Mouse (Mus musculus): ENCODE measurements around the gene Clip2. TPM values are rescaled to one million over a fixed set of nuclear protein-coding genes. Genes with fewer than 3 reads are reported as not detected.

Clip2 gene
- polyA plus RNA-seq, 1 experiment: 59.1 TPM

- Histone ChIP-seq H3K27ac (ENCODE audit: insufficient read depth, low read length) (no peak overlapping the region), H3K4me1 (ENCODE audit: control insufficient read depth, insufficient read depth, low read length) (no peaks in the 10 kb centered on the region), H3K4me3 (replicated peaks; ENCODE audit: insufficient read depth, low read depth, low read length) (no peak overlapping the region), H3K27me3 (ENCODE audit: control insufficient read depth, insufficient read depth, low read length) (no peaks in the 10 kb centered on the region)
- DNase-seq: no peak
- WGBS: 97% methylated on average over 4 of the region's 4 CpGs
- no peak for TF ChIP-seq CTCF (IDR thresholded peaks at IDR 0.05; ENCODE audit: borderline replicate concordance, insufficient read depth, low read depth, low read length)
- no peak for TF ChIP-seq POLR2A (IDR thresholded peaks at IDR 0.05; ENCODE audit: borderline replicate concordance, insufficient read depth, low read length)
Observed at GRCm38 (mm10) chr5:134492956-134493355, 59.3 kb downstream of the Clip2 start.

- DNase-seq: peak; percentile 69 to 79
- Histone ChIP-seq H3K27me3 (ENCODE audit: control insufficient read depth, insufficient read depth, low read length) (no peaks in the 10 kb centered on the region), H3K4me1 (ENCODE audit: control insufficient read depth, insufficient read depth, low read length) (no peaks in the 10 kb centered on the region), H3K4me3 (replicated peaks; ENCODE audit: insufficient read depth, low read depth, low read length) (no peak overlapping the region), H3K27ac (ENCODE audit: insufficient read depth, low read length) (no peak overlapping the region)
- WGBS: 30% methylated on average over 18 of the region's 18 CpGs
- TF ChIP-seq POLR2A (IDR thresholded peaks at IDR 0.05; ENCODE audit: borderline replicate concordance, insufficient read depth, low read length): no peak
- TF ChIP-seq CTCF (IDR thresholded peaks at IDR 0.05; ENCODE audit: borderline replicate concordance, insufficient read depth, low read depth, low read length): peak; percentile 91
Observed at GRCm38 (mm10) chr5:134491712-134492417, 60.4 kb downstream of the Clip2 start.

DNA sequence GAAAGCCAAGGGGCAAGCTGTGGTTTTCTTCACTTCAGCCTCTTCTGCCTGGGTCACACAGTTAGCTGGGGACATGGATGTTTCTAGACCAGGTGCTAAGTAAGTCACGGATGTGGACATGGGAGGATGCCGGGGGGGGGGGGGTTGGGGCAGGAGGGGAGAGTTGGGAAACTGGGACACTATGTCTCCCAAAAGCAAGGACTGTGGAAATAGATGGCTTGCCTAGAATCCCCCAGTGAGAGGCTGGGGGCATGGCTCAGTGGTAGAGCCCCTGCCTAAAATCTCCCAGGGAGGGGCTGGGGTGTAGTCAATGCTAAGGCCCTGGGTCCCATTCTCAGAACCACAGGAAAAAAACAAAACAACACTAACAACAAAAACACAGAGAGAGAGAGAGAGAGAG, 61.0 kb downstream of the Clip2 start:
- Histone ChIP-seq H3K27me3 (ENCODE audit: control insufficient read depth, insufficient read depth, low read length) (no peaks in the 10 kb centered on the region), H3K4me1 (ENCODE audit: control insufficient read depth, insufficient read depth, low read length) (no peaks in the 10 kb centered on the region), H3K4me3 (replicated peaks; ENCODE audit: insufficient read depth, low read depth, low read length) (no peak overlapping the region), H3K27ac (ENCODE audit: insufficient read depth, low read length) (no peak overlapping the region)
- no peak for DNase-seq
- 77% methylated on average over 2 of the region's 2 CpGs for WGBS
- no peak for TF ChIP-seq CTCF (IDR thresholded peaks at IDR 0.05; ENCODE audit: borderline replicate concordance, insufficient read depth, low read depth, low read length)
- TF ChIP-seq POLR2A (IDR thresholded peaks at IDR 0.05; ENCODE audit: borderline replicate concordance, insufficient read depth, low read length): no peak

GRCm38 (mm10) chr5:134490465-134490864, 61.8 kb downstream of the Clip2 start:
- WGBS: 85% methylated on average over 12 of the region's 12 CpGs
- Histone ChIP-seq H3K4me3 (replicated peaks; ENCODE audit: insufficient read depth, low read depth, low read length) (no peak overlapping the region), H3K27me3 (ENCODE audit: control insufficient read depth, insufficient read depth, low read length) (no peaks in the 10 kb centered on the region), H3K27ac (ENCODE audit: insufficient read depth, low read length) (no peak overlapping the region), H3K4me1 (ENCODE audit: control insufficient read depth, insufficient read depth, low read length) (no peaks in the 10 kb centered on the region)
- DNase-seq: no peak
- TF ChIP-seq CTCF (IDR thresholded peaks at IDR 0.05; ENCODE audit: borderline replicate concordance, insufficient read depth, low read depth, low read length): peak; percentile 49; the same call in 1 of the 2 replicates
- TF ChIP-seq POLR2A (IDR thresholded peaks at IDR 0.05; ENCODE audit: borderline replicate concordance, insufficient read depth, low read length): no peak

GRCm38 (mm10) chr5:134489583-134489982, 62.7 kb downstream of the Clip2 start:
- no peaks in the 10 kb centered on the region for H3K4me1 ChIP-seq (ENCODE audit: control insufficient read depth, insufficient read depth, low read length)
- no peak overlapping the region for H3K4me3 ChIP-seq (replicated peaks; ENCODE audit: insufficient read depth, low read depth, low read length)
- no peak for DNase-seq
- no peak overlapping the region for H3K27ac ChIP-seq (ENCODE audit: insufficient read depth, low read length)
- TF ChIP-seq CTCF (IDR thresholded peaks at IDR 0.05; ENCODE audit: borderline replicate concordance, insufficient read depth, low read depth, low read length) (peak; percentile 42; the same call in 1 of the 2 replicates), POLR2A (IDR thresholded peaks at IDR 0.05; ENCODE audit: borderline replicate concordance, insufficient read depth, low read length) (no peak)
- H3K27me3 ChIP-seq (ENCODE audit: control insufficient read depth, insufficient read depth, low read length): no peaks in the 10 kb centered on the region
- 44% methylated on average over 9 of the region's 9 CpGs for WGBS

GRCm38 (mm10) chr5:134488596-134488995, 63.6 kb downstream of the Clip2 start:
- H3K27ac ChIP-seq (ENCODE audit: insufficient read depth, low read length): no peak overlapping the region
- no peak for DNase-seq
- WGBS: 89% methylated on average over 4 of the region's 4 CpGs
- no peak for TF ChIP-seq POLR2A (IDR thresholded peaks at IDR 0.05; ENCODE audit: borderline replicate concordance, insufficient read depth, low read length)
- no peak for TF ChIP-seq CTCF (IDR thresholded peaks at IDR 0.05; ENCODE audit: borderline replicate concordance, insufficient read depth, low read depth, low read length)
- no peaks in the 10 kb centered on the region for H3K27me3 ChIP-seq (ENCODE audit: control insufficient read depth, insufficient read depth, low read length)
- no peak overlapping the region for H3K4me3 ChIP-seq (replicated peaks; ENCODE audit: insufficient read depth, low read depth, low read length)
- H3K4me1 ChIP-seq (ENCODE audit: control insufficient read depth, insufficient read depth, low read length): no peaks in the 10 kb centered on the region

- 71% methylated on average over 10 of the region's 10 CpGs for WGBS
- Histone ChIP-seq H3K4me1 (ENCODE audit: control insufficient read depth, insufficient read depth, low read length) (no peaks in the 10 kb centered on the region), H3K27me3 (ENCODE audit: control insufficient read depth, insufficient read depth, low read length) (no peaks in the 10 kb centered on the region), H3K4me3 (replicated peaks; ENCODE audit: insufficient read depth, low read depth, low read length) (no peak overlapping the region), H3K27ac (ENCODE audit: insufficient read depth, low read length) (no peak overlapping the region)
- TF ChIP-seq POLR2A (IDR thresholded peaks at IDR 0.05; ENCODE audit: borderline replicate concordance, insufficient read depth, low read length): no peak
- TF ChIP-seq CTCF (IDR thresholded peaks at IDR 0.05; ENCODE audit: borderline replicate concordance, insufficient read depth, low read depth, low read length): no peak
- DNase-seq: no peak
Observed at GRCm38 (mm10) chr5:134488042-134488441, 64.2 kb downstream of the Clip2 start.
